Mouse (Mus musculus): Measurements from ENCODE around the gene Mindy4. TPM values are rescaled to one million over a fixed set of nuclear protein-coding genes. Genes with fewer than 3 reads are reported as not detected.
"Not testable (repeated sequence)": the region's sequence is repeated elsewhere in the genome, so short reads cannot be mapped to it uniquely, and the experiment has no call there.

Gene Mindy4
- total and polyA plus RNA-seq, 2 experiments from 2014 or later, result 11.9 to 12.5 TPM

GRCm38 (mm10) chr6:55179560-55179959, 23.6 kb upstream of the Mindy4 start:
- Histone ChIP-seq H3K4me1 (ENCODE audit: insufficient read depth) (no peaks in the 10 kb centered on the region), H3K36me3 (ENCODE audit: insufficient read depth) (no peaks in the 10 kb centered on the region), H3K4me2 (ENCODE audit: low read depth) (no peak overlapping the region), H3K27ac (ENCODE audit: low read depth, low read length) (no peak overlapping the region), H3K9ac (no peak overlapping the region), H3K4me3 (ENCODE audit: low read depth, low read length) (no peak overlapping the region), H3K27me3 (ENCODE audit: insufficient read depth, low read length) (no peaks in the 10 kb centered on the region), H3K9me3 (ENCODE audit: low read length) (no peaks in the 10 kb centered on the region)
- ATAC-seq (no peak), DNase-seq (no peak)
- 89% methylated on average over 7 of the region's 7 CpGs for WGBS
- no peak for TF ChIP-seq CTCF (IDR thresholded peaks at IDR 0.05; ENCODE audit: low read depth)

GRCm38 (mm10) chr6:55182655-55183430, 20.3 kb upstream of the Mindy4 start:
- WGBS, result 89% methylated on average over 1 of the region's 1 CpGs
- Histone ChIP-seq H3K27ac (ENCODE audit: low read depth, low read length) (no peak overlapping the region), H3K27me3 (ENCODE audit: insufficient read depth, low read length) (no peaks in the 10 kb centered on the region), H3K4me2 (ENCODE audit: low read depth) (no peak overlapping the region), H3K9ac (no peak overlapping the region), H3K4me1 (ENCODE audit: insufficient read depth) (no peaks in the 10 kb centered on the region), H3K9me3 (ENCODE audit: low read length) (no peaks in the 10 kb centered on the region), H3K4me3 (ENCODE audit: low read depth, low read length) (no peak overlapping the region), H3K36me3 (ENCODE audit: insufficient read depth) (no peaks in the 10 kb centered on the region)
- DNase-seq (no peak), ATAC-seq (no peak)
- no peak for TF ChIP-seq CTCF (IDR thresholded peaks at IDR 0.05; ENCODE audit: low read depth)

GRCm38 (mm10) chr6:55187827-55188226, 15.4 kb upstream of the Mindy4 start:
- H3K9me3 ChIP-seq (ENCODE audit: low read length); H3K27ac ChIP-seq (ENCODE audit: low read depth, low read length); DNase-seq; H3K36me3 ChIP-seq (ENCODE audit: insufficient read depth); H3K4me3 ChIP-seq (ENCODE audit: low read depth, low read length); H3K4me2 ChIP-seq (ENCODE audit: low read depth); H3K4me1 ChIP-seq (ENCODE audit: insufficient read depth); H3K27me3 ChIP-seq (ENCODE audit: insufficient read depth, low read length); ATAC-seq; H3K9ac ChIP-seq: not testable (repeated sequence)
- WGBS, result 97% methylated on average over 17 of the region's 17 CpGs

GRCm38 (mm10) chr6:55189406-55189805, 13.8 kb upstream of the Mindy4 start:
- no peaks in the 10 kb centered on the region for H3K36me3 ChIP-seq (ENCODE audit: insufficient read depth)
- H3K27ac ChIP-seq (ENCODE audit: low read depth, low read length), result no peak overlapping the region
- no peaks in the 10 kb centered on the region for H3K27me3 ChIP-seq (ENCODE audit: insufficient read depth, low read length)

GRCm38 (mm10) chr6:55191537-55191936, 11.6 kb upstream of the Mindy4 start:
- H3K27ac ChIP-seq (ENCODE audit: low read depth, low read length), result no peak overlapping the region
- H3K4me3 ChIP-seq (ENCODE audit: low read depth, low read length), result no peak overlapping the region
- H3K4me2 ChIP-seq (ENCODE audit: low read depth), result no peak overlapping the region
- DNase-seq (no peak), ATAC-seq (no peak)
- H3K9me3 ChIP-seq (ENCODE audit: low read length), result no peaks in the 10 kb centered on the region
- H3K4me1 ChIP-seq (ENCODE audit: insufficient read depth), result no peaks in the 10 kb centered on the region
- no peak for TF ChIP-seq CTCF (IDR thresholded peaks at IDR 0.05; ENCODE audit: low read depth)
- H3K36me3 ChIP-seq (ENCODE audit: insufficient read depth), result no peaks in the 10 kb centered on the region
- H3K9ac ChIP-seq, result no peak overlapping the region
- H3K27me3 ChIP-seq (ENCODE audit: insufficient read depth, low read length), result no peaks in the 10 kb centered on the region
- WGBS, result 72% methylated on average over 4 of the region's 4 CpGs

More at GRCm38 (mm10) chr6:55189406-55189805, 13.8 kb upstream of the Mindy4 start:
- ATAC-seq (no peak), DNase-seq (no peak)
- no peak overlapping the region for H3K4me3 ChIP-seq (ENCODE audit: low read depth, low read length)
- no peak for TF ChIP-seq CTCF (IDR thresholded peaks at IDR 0.05; ENCODE audit: low read depth)
- no peaks in the 10 kb centered on the region for H3K4me1 ChIP-seq (ENCODE audit: insufficient read depth)
- H3K9ac ChIP-seq, result no peak overlapping the region
- H3K9me3 ChIP-seq (ENCODE audit: low read length), result no peaks in the 10 kb centered on the region
- no peak overlapping the region for H3K4me2 ChIP-seq (ENCODE audit: low read depth)

GRCm38 (mm10) chr6:55193171-55193570, 10.0 kb upstream of the Mindy4 start:
- ATAC-seq (no peak), DNase-seq (no peak)
- TF ChIP-seq CTCF (IDR thresholded peaks at IDR 0.05; ENCODE audit: low read depth), result no peak
- Histone ChIP-seq H3K4me2 (ENCODE audit: low read depth) (no peak overlapping the region), H3K4me1 (ENCODE audit: insufficient read depth) (no peaks in the 10 kb centered on the region), H3K9ac (no peak overlapping the region), H3K4me3 (ENCODE audit: low read depth, low read length) (no peak overlapping the region), H3K27ac (ENCODE audit: low read depth, low read length) (no peak overlapping the region), H3K36me3 (ENCODE audit: insufficient read depth) (no peaks in the 10 kb centered on the region), H3K27me3 (ENCODE audit: insufficient read depth, low read length) (no peaks in the 10 kb centered on the region), H3K9me3 (ENCODE audit: low read length) (no peaks in the 10 kb centered on the region)
- 92% methylated on average over 3 of the region's 3 CpGs for WGBS

- Histone ChIP-seq H3K9me3 (ENCODE audit: low read length) (no peaks in the 10 kb centered on the region), H3K27ac (ENCODE audit: low read depth, low read length) (no peak overlapping the region), H3K36me3 (ENCODE audit: insufficient read depth) (no peaks in the 10 kb centered on the region), H3K4me2 (ENCODE audit: low read depth) (no peak overlapping the region), H3K27me3 (ENCODE audit: insufficient read depth, low read length) (no peaks in the 10 kb centered on the region), H3K4me1 (ENCODE audit: insufficient read depth) (no peaks in the 10 kb centered on the region), H3K4me3 (ENCODE audit: low read depth, low read length) (no peak overlapping the region), H3K9ac (no peak overlapping the region)
- TF ChIP-seq CTCF (IDR thresholded peaks at IDR 0.05; ENCODE audit: low read depth), result no peak
- no peak for ATAC-seq
- no peak for DNase-seq
- WGBS, result 95% methylated on average over 3 of the region's 3 CpGs
These were observed 4.1 kb upstream of the Mindy4 start for GRCm38 (mm10) chr6:55199047-55199446.

Measured in forebrain, postnatal 0 days (tissue).